Mouse (Mus musculus) forebrain, embryonic 10.5 days (tissue): Measurements from ENCODE around the gene Hist2h2bb. TPM values are rescaled to one million over a fixed set of nuclear protein-coding genes. Genes with fewer than 3 reads are reported as not detected.
"Not testable (repeated sequence)": the region's sequence is repeated elsewhere in the genome, so short reads cannot be mapped to it uniquely, and the experiment has no call there.

ENCODE experiments used
- DNase-seq: peaks from one replicate; pipeline ENCODE4 v3.0.0-alpha.2; 2017; ENCODE audit warnings: low spot score; ENCODE audit errors: extremely low spot score
- H3K27ac ChIP-seq: fragments of 300-500 bp; sonication (generic); 2 replicates; pipeline ENCODE4 v1.5.1; 2016; ENCODE audit warnings: mild to moderate bottlenecking
- H3K27me3 ChIP-seq: fragments of 300-500 bp; sonication (generic); 2 replicates; pipeline ENCODE4 v1.6.1; 2016; ENCODE audit warnings: mild to moderate bottlenecking; ENCODE audit not compliant: poor library complexity, severe bottlenecking
- H3K36me3 ChIP-seq: fragments of 300-500 bp; sonication (generic); replicated peaks from 2 replicates; pipeline ENCODE4 v1.6.1; 2016; ENCODE audit warnings: mild to moderate bottlenecking, moderate library complexity
- H3K4me1 ChIP-seq: fragments of 300-500 bp; sonication (generic); 2 replicates; pipeline ENCODE4 v1.6.1; 2016
- H3K4me3 ChIP-seq: fragments of 300-500 bp; sonication (generic); 2 replicates; pipeline ENCODE4 v1.5.1; 2016; ENCODE audit warnings: mild to moderate bottlenecking, moderate library complexity
- H3K9me3 ChIP-seq: fragments of 300-500 bp; sonication (generic); 2 replicates; pipeline ENCODE4 v1.6.1; 2016; ENCODE audit warnings: mild to moderate bottlenecking, moderate library complexity
- WGBS: fragments of 180-500 bp; shearing (Covaris S2); methylation state at CpG from one replicate; pipeline ENCODE4 v1.1.7; 2016; 5-methylcytosine and 5-hydroxymethylcytosine counted together
- polyA plus RNA-seq: library from polyadenylated mRNA; unstranded; fragments of >200 nt; fragmentation: Nextera tagmentation; extraction: Ambion mirVana; gene quantifications from 2 replicates; pipeline ENCODE4 v1.2.1, GENCODE M21; 2016

Hist2h2bb gene
- polyA plus RNA-seq, 1 experiment from 2014 or later = 10.5 TPM

DNA sequence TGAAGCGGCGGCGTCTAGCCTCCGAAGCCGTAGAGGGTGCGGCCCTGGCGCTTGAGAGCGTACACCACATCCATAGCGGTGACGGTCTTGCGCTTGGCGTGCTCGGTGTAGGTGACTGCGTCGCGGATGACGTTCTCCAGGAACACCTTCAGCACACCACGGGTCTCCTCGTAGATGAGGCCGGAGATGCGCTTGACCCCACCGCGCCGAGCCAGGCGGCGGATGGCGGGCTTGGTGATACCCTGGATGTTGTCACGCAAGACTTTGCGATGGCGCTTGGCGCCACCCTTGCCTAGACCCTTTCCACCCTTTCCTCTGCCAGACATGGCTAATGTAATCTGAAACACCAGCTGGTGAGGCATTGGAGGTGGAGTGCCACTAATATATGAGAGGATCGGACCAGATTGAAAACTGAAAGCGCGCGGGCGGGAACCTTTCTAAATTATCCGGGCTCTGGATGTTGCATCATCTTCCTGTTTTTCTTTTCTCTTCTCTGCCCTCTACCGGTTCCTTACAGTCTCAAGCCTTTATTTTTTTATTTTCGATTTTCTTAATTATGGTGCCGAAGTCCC is 6.5 kb upstream of the Hist2h2bb start, which contains the start of gene Hist2h4:
Gene Hist2h4, minus strand, starts transcription at position 333 of the 572 bp plus-strand sequence.
- Histone ChIP-seq H3K27me3 (no peaks in the 10 kb centered on the region), H3K36me3 (no peaks in the 10 kb centered on the region), H3K4me1 (peaks cover 54% of the 10 kb centered on the region), H3K4me3 (peak within 1 kb of the TSS; percentile 63), H3K27ac (peak within 1 kb of the TSS; percentile 93), H3K9me3 (no peaks in the 10 kb centered on the region)
- WGBS = under 1% methylated on average over 40 of the region's 40 CpGs
- DNase-seq = peak; percentile 95

DNA sequence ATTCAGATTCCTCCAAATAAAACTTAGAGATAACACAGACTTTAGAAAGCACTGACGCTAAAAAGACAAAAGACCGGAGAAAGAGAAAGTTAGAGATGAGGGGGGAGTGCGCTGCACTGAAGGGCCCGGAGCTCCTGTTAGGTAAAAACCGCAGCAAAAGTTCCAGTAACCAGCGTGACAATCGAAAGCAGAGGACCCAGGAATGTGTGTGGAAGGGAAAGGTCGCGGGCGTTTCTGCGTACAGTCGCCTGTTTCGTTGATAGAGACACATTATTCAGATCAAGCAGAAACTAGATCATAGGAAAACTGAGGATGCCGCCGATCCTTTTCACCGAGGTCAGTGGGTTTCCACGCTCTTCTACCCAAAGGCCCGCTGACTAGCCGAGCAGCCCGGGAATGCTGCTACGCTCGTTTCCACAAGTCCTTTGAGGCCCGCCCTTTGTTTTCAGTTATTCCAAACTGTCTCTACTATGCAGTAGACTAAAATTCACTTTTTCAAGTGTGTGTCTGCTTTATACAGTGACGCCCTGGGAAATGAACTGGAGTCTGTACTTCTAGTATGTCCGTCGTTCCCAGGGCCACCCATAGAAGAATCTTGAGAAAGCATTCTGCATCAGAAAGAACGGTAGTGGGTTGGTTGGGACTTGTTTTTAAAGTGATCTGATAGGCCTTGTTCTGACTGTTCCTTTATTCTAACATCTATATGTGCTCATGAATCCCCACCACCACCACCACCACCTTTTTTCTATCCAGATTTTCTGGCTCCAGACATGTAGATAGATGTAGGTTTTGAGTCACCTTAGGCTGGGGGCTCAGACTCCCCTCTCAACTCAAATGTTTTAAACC is 5.8 kb upstream of the Hist2h2bb start:
- peak; percentile 64 for DNase-seq
- H3K9me3 ChIP-seq = no peaks in the 10 kb centered on the region
- peaks cover 57% of the 10 kb centered on the region for H3K4me1 ChIP-seq
- WGBS = 12% methylated on average over 27 of the region's 27 CpGs
- peak overlapping the region; percentile 93 for H3K27ac ChIP-seq
- no peaks in the 10 kb centered on the region for H3K36me3 ChIP-seq
- no peaks in the 10 kb centered on the region for H3K27me3 ChIP-seq
- peak overlapping the region; percentile 63 for H3K4me3 ChIP-seq

DNA sequence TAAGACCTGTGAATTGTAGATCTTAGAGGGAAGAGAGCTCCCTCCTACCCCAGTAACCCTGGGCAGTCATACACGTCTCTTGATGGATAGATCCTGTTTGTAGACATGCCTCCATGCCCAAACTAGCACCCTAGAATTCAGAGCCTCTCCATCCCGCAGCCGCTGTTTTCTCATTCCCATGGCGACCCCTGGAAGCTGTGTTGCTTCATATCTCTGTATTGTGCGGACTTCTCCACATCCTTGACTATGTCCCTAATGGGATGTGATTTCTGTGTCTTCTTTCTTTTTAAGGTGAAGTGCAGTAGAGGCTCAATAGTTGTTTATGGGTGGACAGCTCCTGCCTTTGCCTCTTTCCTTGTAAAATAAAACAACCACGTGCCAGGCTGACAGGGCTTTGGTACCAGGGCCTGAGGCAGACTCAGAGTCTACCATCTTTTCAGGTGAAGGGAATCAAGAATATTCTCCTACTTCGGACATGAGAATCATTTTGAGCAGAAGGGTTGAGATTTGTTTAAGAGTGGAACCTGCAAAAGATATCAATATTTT is 5.1 kb upstream of the Hist2h2bb start:
- peak overlapping the region; percentile 93 for H3K27ac ChIP-seq
- no peaks in the 10 kb centered on the region for H3K27me3 ChIP-seq
- H3K36me3 ChIP-seq = no peaks in the 10 kb centered on the region
- peak overlapping the region; percentile 63 for H3K4me3 ChIP-seq
- WGBS = 82% methylated on average over 7 of the region's 7 CpGs
- H3K4me1 ChIP-seq = peaks cover 57% of the 10 kb centered on the region
- H3K9me3 ChIP-seq = no peaks in the 10 kb centered on the region
- no peak for DNase-seq

DNA sequence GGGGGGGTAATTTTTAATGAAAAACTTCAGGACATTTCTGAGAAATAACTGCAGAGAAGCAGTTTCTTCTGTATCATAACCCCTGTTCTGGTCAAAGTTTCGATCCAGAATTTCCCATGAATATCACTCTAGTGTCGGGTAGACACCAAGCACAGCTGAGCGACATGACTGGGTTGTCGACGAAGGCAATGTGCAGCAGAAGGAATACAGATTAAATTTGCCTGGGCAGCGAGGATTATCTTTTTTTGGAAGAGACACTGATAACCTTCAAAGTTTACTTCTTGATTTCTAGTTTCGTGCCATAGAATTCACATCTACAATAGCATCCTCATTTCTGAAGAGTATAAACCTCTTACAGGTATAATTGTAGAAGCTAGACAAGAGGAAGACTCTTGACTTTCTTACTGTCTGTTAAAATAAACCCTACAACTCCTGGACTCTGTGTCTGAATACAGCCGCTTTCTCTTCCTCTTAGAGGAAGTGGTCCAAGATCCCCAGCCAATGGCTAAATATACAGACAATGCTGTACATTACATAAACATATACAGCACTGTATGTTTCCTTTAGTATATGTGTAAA is 3.3 kb upstream of the Hist2h2bb start:
- H3K4me3 ChIP-seq = no peak overlapping the region
- WGBS = 94% methylated on average over 8 of the region's 8 CpGs

DNA sequence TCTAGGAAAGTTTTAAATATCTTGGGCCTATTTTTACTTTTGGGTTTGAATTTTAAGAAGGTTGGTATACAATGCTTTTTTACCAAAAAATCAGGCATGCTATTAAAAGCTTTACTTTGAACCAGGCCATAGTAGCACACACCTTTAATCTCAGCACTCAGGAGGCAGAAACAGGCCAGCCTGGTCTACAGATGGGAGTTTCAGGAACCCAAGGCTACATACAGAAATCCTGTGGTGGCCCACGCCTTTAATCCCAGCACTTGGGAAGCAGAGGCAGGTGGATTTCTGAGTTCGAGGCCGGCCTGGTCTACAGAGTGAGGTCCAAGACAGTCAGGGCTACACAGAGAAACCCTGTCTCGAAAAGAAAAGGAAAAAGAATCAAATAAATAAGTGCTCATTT is 2.0 kb upstream of the Hist2h2bb start:
- DNase-seq = no peak
- Histone ChIP-seq H3K4me3 (peak overlapping the region; percentile 48), H3K27ac (peak overlapping the region; percentile 93), H3K36me3 (no peaks in the 10 kb centered on the region), H3K9me3 (no peaks in the 10 kb centered on the region), H3K27me3 (no peaks in the 10 kb centered on the region), H3K4me1 (peaks cover 46% of the 10 kb centered on the region)
- 82% methylated on average over 4 of the region's 4 CpGs for WGBS

More for the DNA sequence above, 3.3 kb upstream of the Hist2h2bb start:
- H3K4me1 ChIP-seq = peaks cover 59% of the 10 kb centered on the region
- no peaks in the 10 kb centered on the region for H3K9me3 ChIP-seq
- no peaks in the 10 kb centered on the region for H3K27me3 ChIP-seq
- no peak for DNase-seq
- H3K27ac ChIP-seq = peak overlapping the region; percentile 93
- H3K36me3 ChIP-seq = no peaks in the 10 kb centered on the region

DNA sequence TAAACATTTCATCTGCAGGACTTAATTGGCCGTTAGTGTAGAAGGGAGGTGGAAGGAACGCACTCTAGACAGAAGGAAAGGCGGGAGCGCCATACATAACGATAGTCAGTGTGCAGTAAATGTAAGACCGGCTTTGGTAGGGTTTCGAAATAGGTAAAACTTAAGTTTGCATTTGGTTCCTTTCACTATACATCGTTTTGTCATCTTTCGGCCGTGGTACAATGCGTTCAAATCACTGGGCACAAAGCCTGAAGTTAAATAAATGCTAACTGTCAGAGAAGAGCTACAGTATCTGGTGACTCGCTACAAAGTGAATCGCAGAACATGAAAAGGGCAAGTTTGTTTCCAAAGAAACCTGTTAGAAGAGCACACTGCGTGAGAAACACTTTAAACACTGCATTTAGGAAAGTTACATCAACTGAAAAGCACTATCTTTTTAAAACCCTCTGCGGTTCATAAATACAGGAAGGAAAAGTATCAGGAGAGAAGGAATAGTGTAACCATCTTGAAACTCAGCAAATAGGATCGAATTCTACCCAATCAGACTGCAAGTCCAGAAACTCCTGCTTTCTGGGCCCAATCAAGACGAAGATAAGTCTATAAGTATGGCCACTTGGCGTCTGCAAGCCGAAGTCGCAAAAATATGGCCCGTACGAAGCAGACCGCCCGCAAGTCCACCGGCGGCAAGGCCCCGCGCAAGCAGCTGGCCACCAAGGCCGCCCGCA is 1.3 kb upstream of the Hist2h2bb start, which contains the start of gene Hist2h3b:
Gene Hist2h3b, plus strand, starts transcription at position 604 of the 725 bp plus-strand sequence.
- Histone ChIP-seq H3K36me3 (no peaks in the 10 kb centered on the region), H3K27me3 (no peaks in the 10 kb centered on the region), H3K9me3 (no peaks in the 10 kb centered on the region), H3K4me1 (peaks cover 41% of the 10 kb centered on the region), H3K4me3 (peak within 1 kb of the TSS; percentile 67), H3K27ac (peak within 1 kb of the TSS; percentile 96)
- 27% methylated on average over 30 of the region's 30 CpGs for WGBS
- peak; percentile 75 for DNase-seq

DNA sequence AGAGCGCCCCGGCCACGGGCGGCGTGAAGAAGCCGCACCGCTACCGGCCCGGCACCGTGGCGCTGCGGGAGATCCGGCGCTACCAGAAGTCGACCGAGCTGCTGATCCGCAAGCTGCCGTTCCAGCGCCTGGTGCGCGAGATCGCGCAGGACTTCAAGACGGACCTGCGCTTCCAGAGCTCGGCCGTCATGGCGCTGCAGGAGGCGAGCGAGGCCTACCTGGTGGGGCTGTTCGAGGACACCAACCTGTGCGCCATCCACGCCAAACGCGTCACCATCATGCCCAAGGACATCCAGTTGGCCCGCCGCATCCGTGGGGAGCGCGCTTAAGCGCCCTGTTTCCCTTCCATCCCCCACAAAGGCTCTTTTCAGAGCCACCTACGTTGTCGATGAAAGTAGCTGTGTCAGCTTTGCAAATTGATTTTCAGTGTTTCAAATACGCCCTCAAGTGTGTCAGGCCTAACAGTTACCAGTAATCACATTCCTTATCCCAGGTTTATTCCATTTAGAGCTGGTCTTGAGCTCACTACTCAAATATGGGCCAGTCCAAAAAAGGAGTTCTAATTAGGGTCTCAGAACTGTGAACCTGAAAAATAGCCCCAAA is 675 bp upstream of the Hist2h2bb start:
- not testable (repeated sequence) for H3K9me3 ChIP-seq, H3K27me3 ChIP-seq, H3K36me3 ChIP-seq
- DNase-seq = peak; percentile 58
- under 1% methylated on average over 15 of the region's 44 CpGs for WGBS
- Histone ChIP-seq H3K4me1 (peaks cover 36% of the 10 kb centered on the region), H3K27ac (peak overlapping the region; percentile 96), H3K4me3 (peak overlapping the region; percentile 67)

DNA sequence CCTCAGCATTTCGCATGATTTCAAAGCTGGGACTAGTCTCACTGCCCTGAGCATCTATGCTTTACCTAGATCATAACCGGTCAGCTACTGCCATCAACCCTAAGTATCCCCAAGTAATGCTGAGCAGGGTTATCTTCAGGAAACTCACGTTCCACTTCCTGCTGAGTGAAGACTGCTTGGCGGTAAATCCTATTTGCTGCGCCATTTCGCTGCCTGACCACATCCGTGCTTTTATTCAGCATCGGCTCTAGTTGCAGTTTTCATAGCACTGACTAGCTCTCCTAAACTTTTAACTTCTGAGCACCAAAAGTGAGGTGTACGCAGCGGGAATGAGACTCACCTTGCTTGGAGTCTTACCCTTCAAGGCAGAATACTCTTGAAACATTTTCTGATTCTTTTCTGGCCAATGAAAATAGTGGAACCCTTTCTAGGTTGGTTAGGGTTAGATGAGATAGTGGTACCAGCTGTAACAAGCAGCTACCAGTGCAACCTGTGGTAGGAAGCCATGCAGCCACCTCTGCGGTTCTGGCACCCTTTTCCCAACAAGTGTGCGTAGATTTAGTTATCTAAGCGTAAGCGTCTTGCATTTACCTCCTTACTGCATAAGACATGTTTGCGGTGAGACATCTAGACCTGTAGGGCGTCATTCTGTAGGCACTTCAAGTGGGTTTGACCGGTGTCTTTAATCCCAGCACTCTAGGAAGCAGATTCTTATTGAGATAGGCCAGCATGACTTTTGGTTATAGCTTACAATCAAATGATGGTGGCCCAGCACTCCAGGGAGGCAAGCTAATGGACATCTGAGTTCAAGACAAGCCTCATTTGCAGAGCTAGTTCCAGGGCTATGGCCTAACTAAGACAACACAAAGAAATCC is 4.3 kb downstream of the Hist2h2bb start:
- H3K36me3 ChIP-seq = no peaks in the 10 kb centered on the region
- no peaks in the 10 kb centered on the region for H3K9me3 ChIP-seq
- no peak for DNase-seq
- H3K27me3 ChIP-seq = no peaks in the 10 kb centered on the region
- H3K4me1 ChIP-seq = peaks cover 20% of the 10 kb centered on the region
- H3K27ac ChIP-seq = no peak overlapping the region
- 91% methylated on average over 17 of the region's 17 CpGs for WGBS
- H3K4me3 ChIP-seq = no peak overlapping the region

DNA sequence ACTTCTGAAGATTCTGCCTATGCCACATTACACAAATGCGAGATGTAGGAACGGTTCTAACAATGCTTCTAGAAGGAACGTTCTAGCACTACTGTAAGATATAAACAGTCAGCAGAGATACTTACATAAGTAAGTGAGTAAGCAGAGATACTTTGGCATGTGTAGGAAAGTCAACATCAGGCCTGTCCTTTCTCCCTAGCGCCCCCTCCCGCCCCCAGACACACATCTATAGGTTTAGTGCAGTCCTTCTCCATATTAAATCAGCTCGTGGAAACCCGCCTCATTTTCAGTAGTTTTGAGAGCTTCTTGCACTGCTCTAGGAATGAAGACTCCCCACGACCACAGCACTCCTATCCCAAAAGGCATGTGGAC is 7.9 kb downstream of the Hist2h2bb start:
- H3K4me3 ChIP-seq = peak overlapping the region; percentile 61
- H3K36me3 ChIP-seq = no peaks in the 10 kb centered on the region
- H3K4me1 ChIP-seq = peaks cover 15% of the 10 kb centered on the region
- WGBS = 19% methylated on average over 8 of the region's 8 CpGs
- H3K27me3 ChIP-seq = peaks cover 8% of the 10 kb centered on the region
- H3K27ac ChIP-seq = peak overlapping the region; percentile 91
- no peaks in the 10 kb centered on the region for H3K9me3 ChIP-seq
- no peak for DNase-seq

DNA sequence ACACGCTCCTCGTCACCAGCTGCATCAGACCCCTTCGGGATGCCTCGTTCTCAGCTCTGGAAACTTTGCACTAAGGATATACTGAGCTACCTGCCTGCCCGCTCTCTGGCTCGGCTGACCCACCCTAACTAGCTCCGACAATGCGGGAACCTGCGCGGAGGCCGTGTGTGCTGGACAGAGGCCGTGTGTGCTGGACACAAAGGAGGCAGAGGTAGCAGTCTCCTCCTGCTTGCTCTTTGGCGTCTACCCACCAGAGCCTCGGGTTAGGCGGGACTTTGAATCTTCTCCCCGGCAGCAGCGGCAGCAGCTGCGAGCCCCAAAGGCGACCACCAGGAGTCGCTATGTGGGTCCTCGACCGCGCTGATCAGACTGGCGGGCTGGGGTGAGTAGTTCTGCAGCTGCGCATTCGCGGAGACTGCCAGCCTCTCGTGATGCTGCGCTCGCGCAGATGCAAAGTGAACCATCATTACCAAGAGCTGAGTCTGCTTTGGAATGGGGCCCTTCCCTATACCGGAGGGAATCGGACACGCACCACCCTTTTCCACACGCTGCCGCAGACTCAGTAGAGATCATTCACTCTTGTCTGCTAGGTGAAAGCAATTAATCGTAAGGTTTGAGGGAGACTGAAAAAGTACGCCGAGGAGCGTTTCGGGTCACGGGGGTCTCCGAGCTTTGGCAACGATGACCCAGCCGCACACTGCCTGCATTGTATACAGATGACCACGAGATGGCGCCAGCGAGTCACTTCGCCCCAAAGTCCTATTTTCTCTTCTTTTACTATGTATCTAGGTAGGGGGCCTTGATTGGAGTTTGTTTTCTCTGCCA is 8.5 kb downstream of the Hist2h2bb start:
- H3K4me1 ChIP-seq = peaks cover 16% of the 10 kb centered on the region
- no peaks in the 10 kb centered on the region for H3K36me3 ChIP-seq
- no peaks in the 10 kb centered on the region for H3K9me3 ChIP-seq
- H3K27me3 ChIP-seq = peaks cover 14% of the 10 kb centered on the region
- WGBS = under 1% methylated on average over 49 of the region's 49 CpGs
- H3K27ac ChIP-seq = peak overlapping the region; percentile 91
- H3K4me3 ChIP-seq = peak overlapping the region; percentile 61
- peak; percentile 94 for DNase-seq

DNA sequence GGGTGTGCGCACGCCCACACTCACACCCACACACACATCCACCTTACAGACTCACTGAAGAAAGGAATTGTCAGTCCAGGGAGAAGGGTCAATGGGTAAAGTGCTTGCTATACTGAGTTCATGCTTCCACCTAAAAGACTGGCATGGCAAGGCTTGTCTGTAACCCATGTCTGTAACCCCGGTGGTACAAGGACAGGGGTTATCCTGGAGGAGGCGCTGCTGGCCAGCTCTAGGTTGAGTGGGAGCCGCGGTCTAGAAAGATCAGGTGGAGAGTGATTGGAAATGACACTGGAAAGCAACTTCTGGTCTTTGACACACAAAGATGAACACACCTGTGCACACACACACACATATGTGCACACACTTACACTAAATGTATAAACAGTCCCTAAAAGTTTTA is 11.1 kb downstream of the Hist2h2bb start:
- H3K27me3 ChIP-seq = peaks cover 38% of the 10 kb centered on the region
- WGBS = 56% methylated on average over 6 of the region's 6 CpGs
- peaks cover 32% of the 10 kb centered on the region for H3K4me1 ChIP-seq
- DNase-seq = no peak
- no peaks in the 10 kb centered on the region for H3K36me3 ChIP-seq
- no peak overlapping the region for H3K4me3 ChIP-seq
- H3K27ac ChIP-seq = no peak overlapping the region
- H3K9me3 ChIP-seq = no peaks in the 10 kb centered on the region
